Mouse (Mus musculus) adrenal gland, adult (tissue): ENCODE data around the gene Hspa12a.

Source experiments
- DNase-seq, 2 experiments: peaks; one replicate each; pipeline ENCODE4 v3.0.0; 2022 to 2023; ENCODE audit warnings: low spot score in 1 of 2; ENCODE audit not compliant: inconsistent age in 2 of 2

Gene Hspa12a

GRCm38 (mm10) chr19:58942841-58943828 is at the start of gene Hspa12a, which contains the start of gene Eno4:
TSS of gene Hspa12a (minus strand) at chr19:58943654.
TSS of gene Eno4 (plus strand) at chr19:58943425.
- peak; percentile 96 to 99 for DNase-seq

- DNase-seq = no peak
Observed at GRCm38 (mm10) chr19:58981571-58981970, 38.1 kb upstream of the Hspa12a start.

- no peak for DNase-seq
Observed at GRCm38 (mm10) chr19:58980056-58980440, 36.6 kb upstream of the Hspa12a start.

- DNase-seq = peak; percentile 58 to 85
Observed at GRCm38 (mm10) chr19:58979436-58980055, 36.1 kb upstream of the Hspa12a start.

GRCm38 (mm10) chr19:58978401-58979171 is 35.1 kb upstream of the Hspa12a start:
- DNase-seq = peak; percentile 67 to 90

- peak in 1 of 2 experiments; percentile 63 for DNase-seq
Observed at GRCm38 (mm10) chr19:58975216-58975863, 31.9 kb upstream of the Hspa12a start.

GRCm38 (mm10) chr19:58974126-58974525 is 30.7 kb upstream of the Hspa12a start:
- peak in 1 of 2 experiments; percentile 74 for DNase-seq

GRCm38 (mm10) chr19:58970826-58971225 is 27.4 kb upstream of the Hspa12a start:
- no peak for DNase-seq

GRCm38 (mm10) chr19:58968731-58969506 is 25.5 kb upstream of the Hspa12a start:
- DNase-seq = no peak

- DNase-seq = no peak
Observed at GRCm38 (mm10) chr19:58963011-58963410, 19.6 kb upstream of the Hspa12a start.

- DNase-seq = no peak
Observed at GRCm38 (mm10) chr19:58954779-58955178, 11.3 kb upstream of the Hspa12a start.

GRCm38 (mm10) chr19:58952236-58952635 is 8.8 kb upstream of the Hspa12a start:
- no peak for DNase-seq

- no peak for DNase-seq
Observed at GRCm38 (mm10) chr19:58951521-58951920, 8.1 kb upstream of the Hspa12a start.

GRCm38 (mm10) chr19:58945959-58946358 is 2.5 kb upstream of the Hspa12a start:
- no peak for DNase-seq

GRCm38 (mm10) chr19:58933062-58933461 is 10.4 kb downstream of the Hspa12a start:
- DNase-seq = no peak

- DNase-seq = no peak
Observed at GRCm38 (mm10) chr19:58931081-58931800, 12.2 kb downstream of the Hspa12a start.

- no peak for DNase-seq
Observed at GRCm38 (mm10) chr19:58919148-58919547, 24.3 kb downstream of the Hspa12a start.

GRCm38 (mm10) chr19:58918597-58918996 is 24.9 kb downstream of the Hspa12a start:
- peak in 1 of 2 experiments; percentile 70 for DNase-seq

- DNase-seq = no peak
Observed at GRCm38 (mm10) chr19:58913301-58913700, 30.2 kb downstream of the Hspa12a start.
